Mouse (Mus musculus): ENCODE measurements around the gene Bves.

The Bves gene

GRCm38 (mm10) chr10:45356091-45356490 is 20.5 kb downstream of the Bves start:
- DNase-seq: no peak

- DNase-seq: no peak
Observed at GRCm38 (mm10) chr10:45363396-45363795, 27.8 kb downstream of the Bves start.

GRCm38 (mm10) chr10:45366987-45367705 is 31.6 kb downstream of the Bves start:
- no peak for DNase-seq

GRCm38 (mm10) chr10:45369639-45370038 is 34.1 kb downstream of the Bves start:
- DNase-seq: no peak

DNA sequence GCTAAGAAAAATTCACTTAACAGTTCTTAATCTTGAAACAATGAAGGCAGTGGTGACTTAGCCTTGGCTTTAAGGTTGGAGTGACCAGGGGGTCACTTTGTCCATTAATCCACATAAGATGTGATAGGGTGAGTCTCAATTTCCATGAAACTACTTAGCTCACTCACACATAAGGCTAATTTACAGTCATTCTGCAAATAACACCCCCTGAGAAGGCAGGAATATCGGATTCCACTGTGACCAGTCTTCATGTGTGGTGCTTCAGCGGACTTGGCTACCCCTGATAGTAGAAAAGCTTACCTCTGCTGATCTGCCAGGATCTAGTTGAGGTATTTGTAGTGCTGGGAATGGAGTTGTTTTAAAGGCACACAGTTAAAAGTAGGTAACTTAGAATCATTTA is 35.0 kb downstream of the Bves start:
- no peak for DNase-seq

DNA sequence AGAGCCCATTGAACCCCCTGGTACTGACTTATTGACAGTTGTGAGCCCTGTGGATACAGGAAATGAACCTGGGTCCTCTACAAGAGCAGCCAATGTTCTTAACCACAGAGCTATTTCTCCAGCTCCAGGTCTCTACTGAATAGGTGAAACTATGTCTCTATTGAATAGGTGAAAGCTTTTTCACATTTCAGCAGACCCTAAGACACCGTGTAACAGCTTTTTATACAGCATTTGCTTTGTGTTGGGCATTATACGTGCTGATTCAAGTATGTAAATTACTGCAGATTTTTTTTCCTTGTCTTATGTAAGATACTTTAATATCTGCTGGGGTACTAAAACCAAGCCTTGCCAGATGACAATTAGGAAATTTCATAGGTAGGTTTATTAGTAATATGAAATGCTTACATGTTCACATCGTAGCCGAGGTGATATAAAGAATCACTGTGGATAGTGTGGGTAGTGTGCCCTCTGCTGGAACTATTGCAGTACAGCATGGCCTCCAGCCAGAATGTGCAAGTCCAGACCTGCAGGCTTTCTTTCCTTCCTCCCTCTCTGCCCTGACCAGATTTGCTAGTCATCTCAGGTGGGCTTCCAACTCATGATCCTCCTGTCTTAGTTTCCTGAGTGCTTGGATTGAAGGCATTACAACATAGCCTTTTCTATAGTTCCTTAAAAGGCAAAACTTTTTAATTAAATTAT is 37.6 kb downstream of the Bves start:
- DNase-seq: peak; percentile 69

- DNase-seq: no peak
Observed at GRCm38 (mm10) chr10:45378269-45378668, 42.7 kb downstream of the Bves start.

DNA sequence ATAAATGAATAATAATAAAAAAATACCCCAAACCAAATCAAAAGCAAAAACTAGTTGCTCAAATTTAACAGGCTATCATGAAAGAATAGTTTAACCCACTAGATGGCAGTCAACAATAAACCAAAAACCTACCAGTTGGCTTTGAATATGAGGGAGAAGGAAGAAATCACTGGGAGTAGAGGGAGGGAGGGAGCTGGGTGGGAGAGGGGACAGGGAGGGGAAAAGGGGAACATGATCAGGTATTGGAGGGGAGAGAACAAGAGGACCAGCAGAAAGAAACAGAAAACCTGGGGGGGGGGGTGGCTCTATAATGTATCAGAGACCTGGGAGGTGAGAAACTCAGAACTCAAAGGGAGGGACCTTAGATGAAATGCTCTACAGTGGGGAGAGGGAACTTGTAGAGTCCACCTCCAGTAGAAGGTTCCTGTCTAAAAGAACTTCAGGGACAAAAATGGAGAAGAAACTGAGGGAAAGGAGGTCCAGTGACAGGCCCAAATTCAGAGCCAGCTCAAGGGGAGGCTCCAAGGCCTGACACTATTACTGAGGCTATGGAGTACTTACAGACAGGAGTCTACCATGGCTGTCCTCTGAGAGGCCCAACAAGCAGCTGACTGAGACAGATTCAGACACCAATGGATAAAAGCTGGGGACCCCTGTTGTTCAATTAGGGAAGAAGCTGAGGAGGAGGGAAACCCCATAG is 46.5 kb downstream of the Bves start:
- no peak for DNase-seq

DNA sequence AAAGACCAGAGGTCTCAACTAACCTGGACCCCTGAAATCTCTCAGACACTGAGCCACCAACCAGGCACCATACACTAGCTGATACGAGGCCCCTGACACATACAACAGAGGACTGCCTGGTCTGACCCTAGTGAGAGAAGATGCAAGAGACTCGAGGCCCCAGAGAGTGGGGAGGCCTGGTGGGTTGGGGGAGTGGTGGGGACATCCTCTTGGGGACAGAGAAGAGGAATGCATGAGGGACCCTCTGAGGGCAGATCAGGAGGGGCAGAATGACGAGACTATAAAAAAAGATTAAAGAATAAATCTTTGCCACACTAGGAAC is 47.0 kb downstream of the Bves start:
- DNase-seq: no peak

DNA sequence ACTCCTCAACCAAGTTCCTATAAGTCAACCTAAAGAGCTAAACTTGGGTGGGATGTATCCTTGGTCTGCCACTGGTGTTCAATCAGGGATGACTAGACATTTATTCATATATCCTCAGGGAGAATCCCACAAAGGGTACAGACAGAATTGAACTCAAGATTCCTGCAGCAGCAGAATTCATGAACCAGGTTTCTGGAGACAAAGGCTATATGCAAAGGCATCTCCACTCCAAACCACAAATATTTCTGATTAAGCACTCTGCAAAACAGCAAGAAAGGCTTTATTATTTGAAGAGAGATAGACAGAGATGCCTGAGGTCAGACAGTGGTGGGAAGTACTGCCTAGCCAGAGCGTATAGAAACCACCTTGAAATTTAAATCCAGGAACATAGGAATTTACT is 62.6 kb downstream of the Bves start:
- DNase-seq: no peak

GRCm38 (mm10) chr10:45399702-45400243 is 64.2 kb downstream of the Bves start:
- DNase-seq: no peak

GRCm38 (mm10) chr10:45410624-45411341 is 75.2 kb downstream of the Bves start:
- DNase-seq: no peak

DNA sequence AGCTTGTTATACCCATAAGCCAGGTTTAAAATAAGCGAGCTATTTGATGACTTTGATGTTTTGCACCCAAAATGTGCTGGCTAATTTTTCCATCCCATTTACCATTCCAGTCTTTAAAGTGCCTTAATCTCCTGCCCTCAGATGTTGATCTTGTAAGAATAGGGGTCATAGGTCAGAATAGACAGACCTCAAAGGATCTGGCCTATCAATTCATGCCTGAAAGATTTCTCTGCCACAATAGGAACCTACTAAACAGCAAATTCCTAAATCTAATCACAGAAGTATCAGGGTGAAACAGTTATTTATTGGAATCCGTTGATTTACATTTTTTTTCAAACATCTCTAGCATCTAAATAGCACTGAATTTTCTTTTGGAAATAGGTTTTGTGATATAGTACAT is 76.2 kb downstream of the Bves start:
- DNase-seq: no peak

GRCm38 (mm10) chr10:45412144-45412543 is 76.6 kb downstream of the Bves start:
- no peak for DNase-seq
